Mouse (Mus musculus): ENCODE data around the gene Ttc17.

The Ttc17 gene

DNA sequence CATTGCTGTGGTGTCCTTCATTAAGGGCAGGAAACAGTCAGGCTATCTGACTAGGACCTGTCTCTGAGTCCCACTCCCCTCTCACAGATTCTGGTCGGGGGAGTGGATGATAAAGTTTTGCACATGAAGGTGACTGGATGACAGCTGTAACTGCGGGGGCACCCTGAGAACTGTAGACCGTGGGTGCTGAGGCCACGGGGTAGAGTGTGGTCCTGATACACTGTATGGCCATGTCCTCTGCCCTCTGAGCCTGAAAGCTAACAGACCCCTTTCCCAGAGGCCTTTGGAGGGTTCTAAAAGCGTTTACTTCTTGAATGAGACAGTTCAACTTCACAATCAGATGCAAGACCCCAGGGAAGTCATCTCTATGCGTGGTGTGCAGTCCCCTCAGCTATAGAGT, 116.8 kb downstream of the Ttc17 start:
- DNase-seq = no peak

DNA sequence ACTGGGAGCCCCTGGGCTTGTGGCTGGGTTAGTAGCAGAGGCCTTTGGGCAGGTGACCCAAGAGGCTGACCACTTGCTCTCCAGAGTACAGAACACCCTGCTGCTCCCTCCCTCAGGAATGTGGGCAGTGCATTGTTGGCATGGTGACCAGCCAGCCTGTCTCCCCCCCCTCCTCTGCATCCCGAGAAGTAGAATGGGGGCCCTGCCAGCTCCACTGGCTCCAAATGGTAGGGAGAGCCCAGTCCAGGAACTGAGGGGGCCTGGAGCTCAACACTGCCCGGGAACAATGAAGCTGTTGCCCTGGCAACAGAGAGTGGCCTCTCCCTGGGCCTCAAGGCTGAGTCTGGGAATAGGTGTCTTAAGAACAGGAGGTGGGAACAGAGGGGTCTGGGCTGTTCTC, 117.3 kb downstream of the Ttc17 start:
- DNase-seq = peak; percentile 61

DNA sequence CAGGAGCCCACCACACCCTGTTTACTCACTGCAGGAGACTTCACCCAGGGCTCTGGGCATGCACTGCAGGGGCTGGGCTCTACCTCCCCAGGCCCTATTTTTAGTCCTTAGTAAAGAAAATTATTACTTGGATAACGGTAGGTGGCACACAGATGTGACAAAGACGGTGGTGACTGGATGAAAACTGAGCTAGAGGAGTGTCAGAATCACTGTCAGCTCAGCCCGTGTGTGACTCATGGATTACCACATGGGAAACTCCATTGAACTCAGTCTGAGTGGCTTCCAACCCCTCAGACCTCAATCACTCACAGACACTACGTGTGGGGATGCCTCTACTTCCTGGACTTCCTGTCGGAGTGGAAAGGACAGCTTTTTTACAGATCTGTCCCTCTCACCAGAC, 118.4 kb downstream of the Ttc17 start:
- no peak for DNase-seq

- no peak for DNase-seq
Measured at GRCm38 (mm10) chr2:94287435-94287834, 119.1 kb downstream of the Ttc17 start.

DNA sequence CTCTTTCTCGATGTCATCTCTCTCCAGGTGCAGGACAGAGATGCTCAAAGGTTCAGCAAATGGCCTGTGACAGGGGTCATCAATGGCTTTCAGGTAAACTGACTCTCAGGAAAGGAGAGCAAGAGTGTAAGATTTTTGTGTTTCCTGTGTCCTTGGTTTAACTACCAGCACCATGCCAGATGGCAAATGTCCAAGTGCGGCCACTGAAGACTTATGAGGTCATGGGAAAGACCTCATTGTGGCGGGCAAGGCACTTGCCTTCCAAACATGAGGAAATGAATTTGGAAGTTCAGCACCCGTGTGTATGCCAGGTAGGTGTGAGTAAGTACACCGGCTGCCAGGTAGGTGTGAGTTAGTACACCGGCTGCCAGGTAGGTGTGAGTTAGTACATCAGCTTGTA, 123.0 kb downstream of the Ttc17 start:
- peak; percentile 32 for DNase-seq

DNA sequence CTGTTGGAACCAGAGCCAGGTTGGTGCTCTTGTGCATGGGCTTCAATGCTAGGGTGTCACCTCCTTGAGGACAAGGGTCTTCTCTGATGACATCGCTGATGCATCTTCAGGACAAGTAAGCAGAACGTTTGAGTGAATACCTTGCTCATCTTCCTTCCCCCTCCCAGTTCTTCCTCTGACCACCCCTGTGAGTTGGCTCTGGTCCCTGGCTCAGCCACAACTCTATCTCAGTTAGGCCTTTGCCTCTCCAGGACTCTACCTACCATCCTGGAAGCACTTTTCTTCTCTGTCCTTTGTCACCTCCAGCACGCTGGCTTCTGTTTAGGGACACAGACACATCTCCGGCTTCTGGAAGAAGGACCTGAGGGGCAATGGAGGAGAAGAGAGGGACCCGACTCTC, 126.9 kb downstream of the Ttc17 start:
- DNase-seq = no peak

DNA sequence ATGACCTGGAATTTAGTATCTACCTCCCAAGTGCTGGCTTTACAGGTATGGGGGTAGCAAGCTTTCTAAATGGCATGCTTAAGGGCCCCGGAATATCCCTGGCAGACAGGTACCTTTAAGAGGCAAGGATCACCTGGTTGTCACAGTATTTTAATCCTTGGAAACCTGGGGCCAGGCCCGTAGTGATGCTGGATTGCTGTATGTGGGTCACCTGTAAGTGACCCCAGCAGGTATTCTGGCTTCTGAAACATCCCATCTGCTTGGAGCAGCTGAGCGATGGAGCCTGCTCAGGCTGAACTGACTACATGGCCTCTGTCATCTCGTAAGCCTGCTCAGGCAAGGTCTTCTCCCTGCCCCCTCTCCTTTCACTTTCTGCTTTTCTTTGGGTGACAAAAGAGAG, 130.4 kb downstream of the Ttc17 start:
- DNase-seq = no peak

GRCm38 (mm10) chr2:94275658-94276057, 130.8 kb downstream of the Ttc17 start:
- no peak for DNase-seq

DNA sequence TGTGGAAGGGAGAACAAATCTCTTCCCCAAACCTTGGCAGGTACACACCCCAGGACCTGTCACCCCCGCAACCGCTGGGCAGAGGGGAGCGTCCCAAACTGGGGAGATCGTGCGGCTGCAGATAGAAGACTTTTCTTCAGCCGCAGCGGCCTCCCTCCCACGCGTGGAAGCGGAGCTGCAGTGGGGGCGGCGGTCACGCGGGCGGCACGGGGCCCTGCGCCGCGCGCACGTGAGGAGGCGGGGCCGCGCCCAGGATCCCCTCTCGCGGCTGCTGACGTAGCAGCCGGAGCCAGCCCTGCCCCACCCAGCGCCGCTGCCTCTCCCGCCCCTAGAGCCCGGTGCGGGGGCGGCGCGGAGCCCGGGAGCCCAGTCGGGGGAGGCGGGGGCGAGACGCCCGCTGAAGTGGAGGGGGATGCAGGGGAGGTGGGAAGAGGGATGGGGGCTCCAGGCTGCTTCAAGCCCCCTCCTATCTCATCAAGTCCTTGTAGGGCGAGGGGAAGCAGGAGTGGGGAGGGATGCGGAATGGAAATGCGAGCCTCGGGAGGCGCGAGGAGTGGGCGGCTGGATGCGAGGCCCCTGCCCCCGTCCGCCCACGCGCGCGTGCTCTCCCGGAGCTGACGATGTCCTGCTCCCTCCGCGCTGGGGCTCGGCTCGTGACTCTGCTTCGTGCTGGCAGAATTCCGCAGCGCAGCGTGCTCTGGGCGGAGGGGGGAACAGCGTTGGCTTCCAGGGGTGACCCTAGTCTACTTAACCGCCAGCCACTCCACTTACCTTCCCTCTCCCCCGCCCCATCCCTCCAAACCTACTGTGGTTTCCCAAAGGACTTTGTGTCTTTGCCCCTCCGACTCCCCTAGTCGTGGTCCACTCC, 133.1 kb downstream of the Ttc17 start:
- peak; percentile 84 for DNase-seq

DNA sequence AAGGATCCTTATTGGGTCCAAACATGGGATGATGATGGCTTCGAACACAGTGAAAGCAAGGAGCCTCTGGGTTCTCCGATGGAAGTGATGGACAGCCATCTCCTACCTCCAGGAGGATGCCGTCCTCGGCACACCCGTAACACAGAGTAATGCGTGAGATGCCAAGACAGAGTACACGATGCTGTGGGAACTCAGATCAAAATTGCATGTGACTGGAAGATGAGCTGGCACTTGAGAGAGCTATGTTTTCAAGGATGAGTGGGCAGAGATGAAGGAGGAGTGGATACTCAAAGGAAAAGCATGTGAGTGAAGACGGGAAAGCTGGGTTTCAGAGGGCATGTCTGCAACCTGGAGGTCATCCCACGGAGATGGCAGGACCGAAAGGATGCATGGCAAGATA, 135.3 kb downstream of the Ttc17 start:
- no peak for DNase-seq

- no peak for DNase-seq
Measured at GRCm38 (mm10) chr2:94268835-94269234, 137.7 kb downstream of the Ttc17 start.

GRCm38 (mm10) chr2:94267213-94267850, 139.2 kb downstream of the Ttc17 start:
- no peak for DNase-seq

DNA sequence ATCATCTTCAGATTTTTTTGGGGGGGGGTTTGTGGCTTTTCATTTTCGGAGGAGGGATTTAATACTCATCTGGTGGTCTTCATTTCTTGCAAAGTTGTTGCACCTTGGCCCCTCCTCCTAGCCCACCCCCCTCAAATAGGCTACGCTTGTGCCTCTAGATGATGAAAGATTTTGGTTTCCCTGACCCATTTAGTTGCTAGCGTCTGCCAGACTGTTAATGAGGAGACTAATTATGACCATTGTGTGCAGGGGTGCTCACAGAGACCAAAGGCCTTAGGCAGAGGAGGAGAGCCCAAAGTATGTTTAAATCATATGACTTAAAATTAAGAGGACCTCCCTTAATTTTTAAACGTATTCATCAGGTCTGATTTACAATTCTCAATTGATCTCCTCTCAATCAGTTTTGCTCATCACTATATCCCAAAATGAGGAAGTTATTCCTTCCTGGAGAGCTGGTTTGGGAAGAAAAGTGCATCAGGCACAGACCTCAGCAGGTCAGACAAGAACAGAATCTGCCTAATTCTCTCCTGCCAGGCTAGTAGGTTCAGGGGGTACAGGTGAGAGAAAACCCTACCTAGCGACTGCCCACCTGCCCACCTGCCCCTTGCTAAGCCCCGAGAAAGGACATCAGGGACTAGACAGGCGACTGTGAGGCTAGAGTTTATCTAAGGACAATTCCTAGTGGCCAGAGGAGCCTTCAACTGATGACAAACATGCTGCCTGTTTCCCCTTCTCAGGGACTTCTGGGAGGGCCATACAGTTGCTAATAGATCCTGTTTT, 139.9 kb downstream of the Ttc17 start:
- DNase-seq = no peak

GRCm38 (mm10) chr2:94265221-94266191, 141.0 kb downstream of the Ttc17 start:
- DNase-seq = peak; percentile 57

DNA sequence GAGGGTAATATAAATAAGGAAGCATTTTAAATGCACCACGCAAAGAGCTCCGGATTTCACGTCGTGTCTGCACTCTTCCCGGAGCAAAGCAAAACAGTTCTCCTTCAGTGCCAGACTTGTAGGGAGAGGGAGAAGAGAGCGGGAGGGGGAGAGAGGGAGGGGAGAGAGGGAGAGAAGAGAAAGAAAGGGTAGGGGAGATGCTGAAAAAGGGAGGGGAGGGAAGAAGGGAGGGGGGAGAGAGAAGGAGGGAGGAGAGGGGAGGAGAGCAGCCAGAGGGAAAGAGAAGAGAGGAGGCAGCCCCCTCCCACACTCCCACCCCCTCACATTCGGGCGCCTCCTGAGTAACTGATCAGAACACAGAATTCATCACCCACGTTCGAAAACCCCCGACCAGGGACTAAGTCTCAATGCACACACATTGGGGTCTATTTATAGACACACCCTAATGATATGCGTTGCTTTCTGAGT, 141.8 kb downstream of the Ttc17 start:
- no peak for DNase-seq

DNA sequence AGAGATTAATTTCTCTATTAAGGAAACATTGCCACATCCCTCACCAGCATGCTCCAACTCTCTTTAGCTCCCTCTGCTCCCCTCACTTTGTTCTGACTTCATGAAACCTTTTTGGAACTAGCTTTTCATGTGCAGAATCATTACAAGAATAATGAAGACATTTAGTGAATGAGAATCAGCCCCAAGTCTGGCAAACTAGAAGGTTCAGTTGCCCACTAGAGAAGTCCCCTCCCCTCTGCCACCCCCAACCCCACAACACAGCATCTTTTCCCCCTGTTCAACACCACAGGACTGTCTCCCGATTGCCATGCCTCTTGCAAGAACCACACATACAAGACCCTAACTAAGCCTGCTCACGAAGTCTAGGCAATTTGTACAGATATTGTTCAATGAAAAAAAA, 142.5 kb downstream of the Ttc17 start:
- DNase-seq = no peak

DNA sequence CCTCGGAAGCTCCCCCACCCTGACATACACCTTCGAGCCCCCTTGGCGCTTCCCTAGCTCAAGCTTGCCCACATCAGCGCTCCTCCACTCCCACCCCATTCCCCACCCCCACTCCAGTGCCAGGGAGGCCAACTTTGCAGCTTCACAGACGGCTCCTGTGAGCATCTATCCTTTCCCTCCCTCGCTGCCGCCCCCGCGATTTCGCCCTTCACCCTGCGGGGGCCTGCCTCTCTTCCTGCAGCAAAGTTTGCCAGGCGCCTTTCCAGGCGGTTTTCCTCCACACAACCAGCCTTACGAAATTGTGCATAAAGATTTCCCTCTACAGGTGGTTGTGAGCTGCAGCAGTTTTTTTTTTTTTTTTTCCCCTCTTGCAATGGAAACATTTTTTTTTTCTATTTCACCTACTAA, 143.0 kb downstream of the Ttc17 start:
- peak; percentile 27 for DNase-seq

GRCm38 (mm10) chr2:94262917-94263529, 143.5 kb downstream of the Ttc17 start:
- DNase-seq = no peak

DNA sequence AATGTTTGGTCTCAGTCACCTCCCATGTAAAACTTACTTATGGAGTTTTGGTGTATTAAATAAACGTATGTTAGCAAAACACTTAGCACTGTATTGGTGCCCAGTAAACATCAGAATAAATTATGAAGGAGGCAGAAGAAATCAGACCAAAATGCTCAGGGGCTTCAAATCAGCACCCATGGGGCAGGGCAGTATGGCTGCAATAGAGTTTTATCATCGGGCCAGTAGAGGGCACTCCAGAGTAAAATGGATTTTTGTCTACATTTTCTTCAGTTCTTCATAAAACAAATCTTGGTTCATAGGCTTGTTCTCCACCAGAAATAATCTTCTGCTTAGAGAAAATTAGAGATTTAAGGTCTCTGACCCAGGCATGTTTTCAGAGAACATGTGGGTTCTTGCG, 152.4 kb downstream of the Ttc17 start:
- peak; percentile 41 for DNase-seq

All from kidney, postnatal 10 days (tissue).